Mouse (Mus musculus) adrenal gland, adult 18-20 months (tissue): ENCODE results near the gene Smim6. TPM values are rescaled to one million over a fixed set of nuclear protein-coding genes. Genes with fewer than 3 reads are reported as not detected.
A peak's percentile ranks its signal among the peaks of the same experiment; 100 is the strongest.

Source experiments
- DNase-seq, 2 experiments: peaks; one replicate each; pipeline ENCODE4 v3.0.0; 2021 to 2022; ENCODE audit warnings: low spot score in 2 of 2
- total RNA-seq, 2 experiments: library from RNA; stranded (reverse); gene quantifications; 1 replicate in 1 of 2; 2 replicates in 1 of 2; pipeline ENCODE4 v1.2.3; 2021

Smim6 gene
- total RNA-seq, 2 experiments from 2014 or later: not detected

DNA sequence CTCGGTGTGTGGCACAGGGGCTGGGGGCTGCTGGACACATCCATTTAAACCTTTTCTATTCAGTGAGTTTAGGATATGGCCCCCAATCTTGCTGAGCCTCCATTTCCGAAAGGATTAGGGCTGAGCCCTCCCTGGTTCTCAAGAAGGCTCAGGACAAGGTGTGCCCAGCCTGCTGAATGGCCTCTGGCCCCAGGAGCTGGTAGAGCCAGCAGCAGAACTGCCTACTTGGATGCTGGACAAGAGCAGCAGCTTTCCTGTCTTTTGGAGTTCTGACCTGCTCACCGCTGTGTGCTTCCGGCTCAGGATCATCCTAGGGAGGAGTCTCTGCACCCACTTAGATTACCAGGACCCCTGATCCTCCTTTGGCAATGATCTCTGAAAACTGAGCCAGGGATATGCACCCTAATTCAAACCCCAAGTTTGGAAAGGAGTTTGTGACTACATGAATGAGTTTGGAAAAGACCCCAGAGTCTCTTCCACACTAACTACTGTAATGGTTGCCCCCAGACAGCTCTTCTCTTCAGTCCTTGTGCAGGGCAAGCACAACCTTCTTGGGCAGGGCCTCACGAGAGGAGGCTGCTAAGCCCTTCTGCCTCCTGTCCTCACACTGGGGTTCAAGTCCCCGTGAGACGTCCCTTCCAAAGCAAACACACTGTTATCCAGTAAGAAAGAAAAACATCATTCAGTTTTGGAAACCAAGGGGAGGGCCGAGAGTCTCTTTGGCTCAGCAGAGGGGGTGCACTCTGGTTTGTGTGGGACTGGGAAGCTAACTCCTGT lies 11.1 kb upstream of the Smim6 start:
- DNase-seq: no peak

DNA sequence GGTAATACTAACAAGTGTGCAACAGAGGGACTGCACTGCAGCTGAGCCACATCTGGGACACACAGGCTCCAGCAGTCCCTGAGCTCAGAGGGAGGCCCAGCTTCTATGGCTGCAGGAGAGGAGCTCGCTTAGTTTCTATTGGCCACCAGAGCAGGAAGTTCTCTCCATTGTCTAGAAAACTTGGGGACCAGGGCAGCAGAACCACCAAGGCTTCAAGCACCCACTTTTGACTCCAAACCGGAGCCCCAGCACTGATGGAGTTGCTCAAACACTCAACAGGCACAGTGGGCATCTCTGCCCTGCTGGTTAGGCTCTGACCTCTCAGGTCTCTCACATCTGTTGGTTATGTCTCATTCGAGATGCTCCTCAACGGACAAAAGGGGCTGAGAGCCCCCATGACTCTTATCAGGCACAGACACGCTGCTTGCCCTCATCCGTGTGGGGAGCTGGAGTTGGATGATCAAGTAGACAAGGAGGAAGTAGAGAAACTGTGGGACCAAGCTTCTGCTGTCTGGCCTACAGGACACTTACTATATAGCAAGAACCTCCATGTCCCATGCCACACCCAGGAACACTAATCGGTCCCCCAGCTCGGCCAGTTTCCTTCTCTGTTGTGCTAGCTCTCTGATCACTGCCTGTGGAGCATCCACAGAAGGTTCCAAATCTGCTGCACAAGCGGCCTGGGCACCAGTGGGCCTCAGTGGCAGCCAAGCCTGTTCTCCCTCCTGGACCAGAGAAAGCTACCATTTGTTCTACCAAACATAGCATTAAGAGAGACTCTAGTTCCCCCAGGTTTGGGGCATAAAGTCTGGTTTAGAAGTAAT lies 10.3 kb upstream of the Smim6 start:
- DNase-seq: no peak

DNA sequence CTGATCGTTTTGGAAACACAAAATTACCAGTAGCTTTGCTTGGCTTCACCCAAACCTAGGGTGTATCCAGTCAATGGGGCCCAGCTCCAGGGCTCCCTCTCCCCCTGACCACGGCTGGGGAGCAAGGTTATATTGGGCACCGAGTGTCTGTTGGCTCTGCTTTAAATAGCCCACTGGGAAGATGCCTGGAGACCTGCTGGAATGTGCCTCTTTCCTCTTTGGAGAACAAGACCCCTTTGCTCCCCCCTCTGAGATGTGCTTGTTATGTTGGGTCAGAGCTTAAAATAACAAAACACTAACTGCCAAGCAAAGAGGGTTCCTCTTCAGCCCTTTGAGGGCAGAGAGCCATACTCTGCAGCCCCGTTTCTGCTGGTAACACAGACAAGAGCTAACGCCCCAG lies 9.6 kb upstream of the Smim6 start:
- no peak for DNase-seq

DNA sequence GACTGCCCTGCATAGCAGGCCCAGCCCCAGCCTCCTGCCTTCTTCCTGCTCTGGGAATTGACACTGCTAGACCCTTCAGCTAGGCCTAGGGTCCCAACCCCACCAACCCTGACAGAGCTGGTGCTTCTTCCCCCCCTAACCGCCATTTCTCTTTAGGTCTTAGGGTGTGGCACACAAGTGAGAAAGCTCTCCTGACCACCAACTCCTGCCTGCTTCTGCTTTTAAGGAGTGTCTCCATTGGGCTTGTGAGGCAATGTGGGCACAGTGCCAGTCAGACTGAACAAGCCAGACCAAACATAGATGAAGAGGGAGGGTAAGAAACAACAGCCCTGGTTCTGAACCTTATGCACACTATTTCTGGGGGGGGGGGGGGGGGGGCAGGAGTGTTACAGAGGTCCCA lies 9.0 kb upstream of the Smim6 start:
- DNase-seq: no peak

DNA sequence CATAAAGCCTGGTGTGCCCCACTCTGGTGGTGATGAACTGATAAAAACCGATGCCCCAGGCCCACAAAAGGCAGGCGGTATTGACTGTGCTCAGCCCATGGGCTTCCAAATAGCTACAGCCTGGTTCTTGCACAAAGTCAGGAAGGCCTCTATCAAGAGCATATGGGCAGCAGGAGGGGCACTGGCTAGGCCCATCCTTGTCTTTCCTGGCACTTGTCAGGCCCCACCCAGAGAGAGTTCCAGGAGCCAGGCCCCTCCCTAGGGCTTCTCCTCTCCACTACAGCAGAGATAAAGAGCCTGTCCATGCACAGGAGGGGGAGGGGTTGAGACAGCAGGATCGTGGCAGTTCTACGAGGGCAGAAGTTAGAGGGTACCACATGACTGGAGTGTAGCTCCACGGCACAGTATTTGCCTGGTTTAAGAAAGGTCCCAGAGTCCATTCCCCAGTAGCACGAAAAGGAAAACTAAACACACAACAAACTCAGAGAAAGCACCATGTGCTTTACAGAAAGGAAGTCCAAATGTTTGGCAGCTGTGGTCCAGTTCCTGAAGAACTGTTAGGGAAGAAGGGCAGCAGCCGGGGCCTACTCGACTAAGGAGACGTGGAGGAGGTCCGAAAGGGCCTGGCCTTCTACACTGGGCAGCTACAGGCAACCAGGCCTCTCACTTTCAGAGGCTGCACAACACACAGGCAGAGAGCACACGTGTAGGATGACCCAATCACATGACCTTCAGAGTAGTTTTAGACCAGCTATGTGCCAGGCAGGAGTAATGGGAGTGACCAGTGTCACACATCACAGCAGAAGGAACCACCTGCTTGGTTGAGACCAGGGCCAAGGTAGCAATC lies 8.2 kb upstream of the Smim6 start:
- DNase-seq: no peak

DNA sequence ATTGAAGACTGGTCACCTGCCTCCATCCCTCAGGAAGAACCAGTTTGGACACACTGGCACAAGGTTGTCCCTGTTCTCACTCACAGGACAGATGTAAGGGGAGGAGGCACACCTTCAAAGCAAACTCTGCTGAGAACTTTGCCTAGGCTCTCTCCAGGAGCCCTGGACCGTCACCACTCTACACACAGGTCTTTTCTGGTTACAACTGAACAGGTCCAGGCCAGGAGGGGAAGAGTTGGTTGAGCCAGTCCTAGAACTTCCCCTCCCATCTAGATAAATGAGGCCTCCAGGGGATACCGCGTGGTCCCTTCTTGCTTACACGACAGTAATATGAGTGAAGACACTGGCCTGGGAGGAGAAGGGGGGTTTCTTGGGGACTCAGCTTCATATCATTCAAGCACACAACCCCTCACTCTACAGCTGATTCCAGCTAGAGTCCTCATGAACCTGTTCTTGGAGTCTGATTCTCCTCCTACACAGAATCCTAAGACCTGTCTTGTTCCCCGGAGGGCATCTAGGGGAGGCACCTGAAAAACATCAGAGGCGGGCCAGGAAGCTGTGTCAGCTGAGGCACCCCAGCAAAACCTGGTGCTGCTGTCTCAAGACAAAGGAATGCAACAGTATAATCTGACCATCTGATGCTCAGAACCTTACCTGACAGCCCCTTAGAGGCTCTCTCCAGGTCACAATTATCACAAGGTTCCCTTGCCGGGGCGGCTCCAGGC lies 7.4 kb upstream of the Smim6 start:
- no peak for DNase-seq

DNA sequence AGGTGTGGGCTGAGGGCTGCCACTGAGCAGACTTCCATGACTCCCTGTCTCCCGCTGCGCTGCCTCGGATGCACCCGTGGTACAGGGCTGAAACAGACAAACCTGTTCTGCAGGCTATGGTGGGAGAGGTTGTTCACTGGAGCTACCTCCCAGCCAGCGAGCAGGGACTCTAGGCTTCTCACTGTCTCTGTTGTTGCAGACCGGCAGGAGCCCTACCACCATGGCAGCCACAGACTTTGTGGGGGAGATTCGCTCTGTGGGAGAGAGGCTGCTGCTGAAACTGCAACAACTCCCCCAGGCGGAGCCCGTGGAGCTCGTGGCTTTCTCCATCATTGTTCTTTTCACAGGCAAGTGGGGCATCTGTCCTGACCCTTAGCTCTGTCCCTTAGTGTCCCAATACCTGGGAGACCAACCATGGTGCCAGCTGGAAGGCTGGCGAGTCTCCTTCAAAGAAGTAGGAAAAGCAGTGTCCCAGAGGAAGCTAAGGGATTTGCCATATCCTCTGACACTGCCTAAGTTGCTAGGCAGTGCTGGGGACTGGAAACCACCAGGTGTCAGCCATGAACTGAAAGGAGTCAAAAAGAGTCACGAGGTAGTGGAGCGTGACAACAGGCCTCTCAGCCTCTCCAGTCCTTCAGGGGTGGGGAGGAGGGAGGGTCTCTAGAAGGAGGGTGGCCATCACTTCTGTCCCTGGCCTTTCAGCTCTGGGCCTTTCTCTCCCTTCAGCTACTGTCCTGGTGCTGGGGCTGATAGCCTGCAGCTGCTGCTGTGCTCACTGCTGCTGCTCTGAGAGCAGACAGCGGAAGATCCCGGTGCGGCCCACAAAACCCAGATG lies 6.6 kb upstream of the Smim6 start:
- no peak for DNase-seq

DNA sequence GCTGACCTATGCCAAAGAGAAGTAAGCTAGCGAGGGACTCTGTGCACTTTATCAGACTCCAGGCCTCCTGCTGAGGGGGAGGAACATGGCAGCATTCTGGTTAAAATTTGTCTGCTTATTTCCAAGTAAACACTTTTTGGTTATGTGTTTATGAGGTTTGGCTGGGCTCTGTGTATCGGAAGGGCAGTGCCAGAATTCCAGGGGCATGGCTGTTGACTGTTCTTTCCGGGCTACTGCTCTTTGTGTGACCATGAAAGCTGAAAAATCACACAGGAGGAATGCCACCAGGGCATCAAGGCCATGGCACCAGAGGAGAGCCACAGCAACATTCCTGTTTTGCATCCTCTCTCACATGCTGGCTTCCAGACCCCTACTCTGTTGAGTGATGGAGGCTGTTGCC lies 5.7 kb upstream of the Smim6 start:
- DNase-seq: no peak

DNA sequence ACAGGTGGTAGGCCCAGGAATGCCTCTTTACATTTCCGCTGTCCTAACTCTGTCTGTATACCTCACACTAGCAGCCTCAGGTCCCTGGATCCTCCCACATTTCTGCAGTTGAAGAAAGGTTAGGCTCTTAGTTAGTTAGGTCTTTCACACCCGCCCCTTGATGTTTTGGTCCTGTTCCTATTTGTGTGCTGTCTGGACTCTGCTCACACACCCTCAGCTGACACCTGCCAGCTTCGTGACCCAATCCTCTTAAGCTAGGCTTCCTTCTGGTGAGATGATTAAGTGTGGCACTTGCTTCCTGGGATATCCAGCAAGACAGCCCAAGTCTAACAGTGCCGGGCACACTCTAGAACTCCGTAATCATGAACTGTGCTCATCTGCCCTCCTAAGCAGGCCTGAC lies 5.3 kb upstream of the Smim6 start:
- DNase-seq: no peak

DNA sequence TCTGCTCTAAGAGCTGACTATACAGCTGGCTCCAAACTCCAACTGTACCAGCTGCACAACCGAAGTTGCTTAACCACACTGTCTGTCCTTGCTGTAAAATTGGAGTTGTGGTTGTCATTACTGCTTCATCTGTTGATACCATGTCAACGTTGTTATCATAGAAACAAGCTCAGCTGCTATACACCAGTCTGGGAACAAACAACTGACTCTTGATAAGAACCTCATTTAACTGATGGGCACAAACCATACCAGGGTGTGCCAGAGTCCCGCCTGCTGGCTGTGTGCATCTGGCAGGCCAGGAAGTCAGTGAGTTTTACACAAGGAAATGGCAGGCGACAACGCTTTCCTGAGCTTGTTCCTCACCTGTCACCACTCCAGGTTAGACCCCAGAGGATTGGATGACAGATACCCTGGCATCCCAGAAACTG lies 669 bp upstream of the Smim6 start:
- DNase-seq: no peak

DNA sequence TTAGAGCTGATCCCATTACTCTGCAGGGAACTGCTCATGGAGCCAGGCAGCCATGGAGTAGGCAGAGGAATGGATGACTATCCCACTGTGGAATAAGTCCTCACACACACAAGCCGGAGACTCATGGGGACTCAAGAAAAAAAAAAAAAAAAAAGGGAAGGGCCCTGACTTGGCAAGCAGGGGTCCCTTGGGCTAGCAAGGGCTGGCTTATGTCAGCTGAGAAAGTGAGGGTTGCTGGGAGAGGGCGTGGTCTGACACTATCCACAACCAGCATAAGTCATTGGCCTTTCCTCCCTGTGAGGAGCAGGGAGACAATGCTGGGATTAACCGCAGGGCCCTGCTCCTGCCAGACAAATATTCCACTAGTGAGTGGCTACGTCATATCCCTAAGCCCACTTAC lies 4.8 kb downstream of the Smim6 start:
- DNase-seq: no peak

DNA sequence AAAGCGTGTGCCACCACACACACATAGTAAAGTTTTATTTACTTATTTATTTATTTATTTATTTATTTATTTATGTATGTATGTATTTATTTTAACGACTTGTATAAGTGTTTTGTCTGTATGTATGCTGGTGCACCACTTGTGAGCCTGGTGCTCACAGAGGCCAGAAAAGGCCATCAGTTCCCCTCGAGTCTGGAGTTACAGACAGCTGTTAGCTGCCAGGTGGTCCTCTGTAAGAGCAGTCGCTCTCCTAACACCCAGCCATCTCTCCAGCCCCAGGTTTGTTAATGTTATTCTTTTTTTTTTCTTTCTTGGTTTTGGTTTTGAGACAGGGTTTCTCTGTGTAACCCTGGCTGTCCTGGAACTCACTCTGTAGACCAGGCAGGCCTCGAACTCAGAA lies 6.8 kb downstream of the Smim6 start:
- no peak for DNase-seq

DNA sequence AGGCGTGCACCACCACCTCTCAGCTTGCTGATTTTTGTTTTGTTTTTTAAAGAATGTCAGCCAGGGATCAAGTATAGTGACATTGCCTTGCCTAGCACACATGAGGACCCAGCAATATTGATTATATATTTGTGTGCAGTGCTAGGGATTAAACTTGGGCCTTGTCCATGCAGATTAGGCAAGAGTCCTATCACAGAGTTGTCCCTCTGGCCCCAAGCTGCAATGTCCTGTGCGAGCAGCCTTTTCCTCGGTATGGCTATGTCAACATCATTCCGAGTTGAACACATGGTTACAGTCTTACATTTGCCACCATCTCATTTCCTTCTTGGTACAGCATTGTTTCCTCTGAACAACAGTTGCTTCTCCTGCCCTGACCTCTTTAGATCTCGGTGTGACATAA lies 7.3 kb downstream of the Smim6 start:
- DNase-seq: no peak

DNA sequence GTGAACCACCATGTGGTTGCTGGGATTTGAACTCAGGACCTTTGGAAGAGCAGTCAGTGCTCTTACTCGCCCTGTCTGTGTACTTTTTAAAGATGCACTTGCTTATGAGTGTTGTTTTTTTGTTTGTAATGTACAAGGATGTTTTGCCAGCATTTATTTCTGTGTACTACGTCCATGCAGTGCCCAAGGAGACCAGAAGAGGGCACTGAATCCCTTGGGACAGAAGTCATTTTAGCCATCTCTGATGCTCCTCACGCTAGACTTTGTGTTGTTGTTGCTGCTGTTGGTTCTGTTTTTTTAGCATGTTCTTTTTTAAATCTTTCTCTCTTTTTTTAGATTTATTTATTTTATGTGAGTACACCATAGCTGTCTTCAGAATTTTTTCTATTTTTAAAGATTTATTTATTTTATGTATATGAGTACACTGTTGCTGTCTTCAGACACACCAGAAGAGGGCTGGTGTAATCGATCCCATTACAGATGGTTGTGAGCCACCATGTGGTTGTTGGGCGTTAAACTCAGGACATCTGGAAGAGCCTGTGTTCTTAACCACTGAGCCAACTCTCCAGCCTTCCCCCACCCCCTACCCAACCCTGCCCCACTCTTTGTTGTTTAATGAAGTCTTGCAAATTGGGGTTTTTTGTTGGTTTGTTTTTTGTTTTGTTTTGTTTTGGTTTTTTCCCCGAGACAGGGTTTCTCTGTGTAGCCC lies 8.4 kb downstream of the Smim6 start:
- peak; percentile 48 to 50 for DNase-seq

DNA sequence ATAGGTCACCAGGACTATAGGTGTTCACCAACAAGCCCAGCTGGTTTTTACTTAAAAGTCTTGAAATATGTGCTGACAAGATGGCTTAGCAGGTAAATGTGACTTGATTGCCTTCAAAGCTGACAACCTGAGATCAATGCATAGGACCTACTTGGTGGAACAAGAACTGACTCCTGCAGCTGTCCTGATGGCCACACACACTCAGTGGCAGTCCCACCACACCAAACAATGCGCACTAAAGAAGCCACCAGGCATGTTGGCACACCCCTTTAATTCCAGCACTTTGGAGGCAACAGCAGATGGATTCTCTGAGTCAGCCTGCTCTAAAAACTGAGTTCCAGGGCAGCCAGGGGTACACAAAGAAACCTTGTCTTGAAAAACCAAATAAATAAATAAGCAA lies 10.2 kb downstream of the Smim6 start:
- no peak for DNase-seq

DNA sequence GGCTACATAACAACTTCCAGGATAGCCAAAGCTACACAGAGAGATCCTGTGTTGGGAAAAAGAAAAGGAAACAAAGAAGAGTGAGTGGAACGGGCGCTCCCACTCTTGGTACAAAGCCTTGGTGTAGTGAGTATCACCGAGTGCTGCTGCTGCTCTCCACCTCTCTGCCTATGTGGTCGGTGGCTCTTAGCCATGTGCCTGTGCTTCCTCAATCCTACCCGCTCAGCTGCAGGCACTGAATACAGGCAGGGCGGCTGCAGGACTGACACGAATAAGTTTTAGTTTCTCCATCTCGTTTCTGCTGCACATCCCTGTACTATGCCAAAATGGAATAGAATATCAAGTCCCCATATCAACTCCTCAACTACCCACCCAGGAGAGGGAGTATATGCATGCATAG lies 17.2 kb downstream of the Smim6 start:
- DNase-seq: no peak

DNA sequence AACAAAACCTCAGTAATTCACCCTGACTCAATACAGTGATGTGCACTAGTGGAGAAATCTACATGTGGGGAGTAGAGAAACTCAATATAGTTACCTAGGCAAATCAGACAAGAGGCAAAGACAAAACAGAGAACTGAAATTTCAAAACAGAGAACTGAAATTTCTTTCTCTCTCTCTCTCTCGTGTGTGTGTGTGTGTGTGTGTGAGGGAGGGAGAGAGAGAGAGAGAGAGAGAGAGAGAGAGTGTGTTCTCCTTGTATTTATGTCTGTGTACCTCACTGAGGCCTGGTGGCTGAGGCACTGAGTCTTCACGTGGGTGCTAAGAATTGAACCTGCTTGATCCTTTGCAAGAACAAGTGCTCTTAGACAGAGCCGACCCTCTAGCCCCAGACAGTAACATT lies 18.0 kb downstream of the Smim6 start:
- no peak for DNase-seq

DNA sequence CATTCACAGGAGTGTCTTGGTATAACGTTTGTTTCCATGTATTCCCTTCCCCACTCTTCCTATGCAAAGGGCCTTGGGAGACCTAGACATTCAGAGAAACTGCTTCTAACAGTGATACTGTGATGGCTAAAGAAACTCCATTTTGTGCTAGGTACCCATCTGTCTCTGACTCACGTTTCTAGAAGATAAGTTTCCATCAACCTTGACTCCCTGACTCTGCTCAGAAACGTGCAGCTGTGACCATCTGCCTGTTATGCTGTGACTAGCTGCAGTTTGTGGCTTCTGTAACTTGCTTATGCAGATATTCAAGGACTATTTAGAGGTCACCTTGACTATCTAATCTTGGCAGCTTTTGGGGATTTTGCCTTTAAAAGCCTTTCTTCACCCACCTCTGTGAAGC lies 19.4 kb downstream of the Smim6 start:
- no peak for DNase-seq

DNA sequence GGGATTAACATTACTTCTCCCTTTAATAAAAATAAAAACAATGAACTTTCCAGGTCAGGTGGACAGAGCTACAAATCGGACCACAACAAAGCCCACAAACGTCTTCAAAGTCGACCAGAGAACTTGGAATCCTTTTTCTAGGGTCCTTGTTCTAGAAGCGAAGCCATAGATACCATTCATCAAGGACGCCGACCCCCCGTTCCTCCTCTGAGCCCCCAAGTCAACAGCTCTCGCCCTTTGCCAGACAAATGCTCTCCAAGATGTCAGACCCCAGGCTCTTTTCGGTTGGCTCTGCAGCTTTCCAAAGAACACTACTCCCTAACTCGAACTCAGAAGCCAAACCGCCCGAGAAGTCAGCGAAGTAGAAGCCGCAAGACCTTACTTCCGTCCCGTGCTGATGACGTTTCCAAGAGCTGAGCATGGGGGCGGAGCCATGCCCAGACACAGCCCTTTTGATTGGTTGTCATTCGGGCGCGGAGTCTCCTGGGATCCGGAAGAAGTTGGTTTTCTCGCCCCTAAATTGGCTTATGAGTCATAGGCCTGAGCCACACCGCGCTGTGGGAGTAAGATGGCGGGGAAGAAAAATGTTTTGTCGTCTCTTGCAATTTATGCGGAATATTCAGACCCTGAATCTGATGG lies 21.4 kb downstream of the Smim6 start, which contains the start of the genes Sap30bp and Recql5:
Sap30bp (plus strand) TSS at position 175 of the 639 bp plus-strand sequence.
Recql5 (minus strand) TSS at position 370 of the 639 bp plus-strand sequence.
- peak; percentile 95 to 97 for DNase-seq
